Mouse (Mus musculus) CD4-positive, CD25-positive, alpha-beta regulatory T cell, adult 2 months (primary cell): ENCODE data around the gene Nfic.

Experiments
- DNase-seq: peaks from one replicate; pipeline ENCODE4 v3.0.0-alpha.2; 2012; ENCODE audit warnings: low read depth, low spot score

Gene Nfic

GRCm38 (mm10) chr10:81455181-81455895 is at the start of gene Nfic:
Nfic (minus strand) TSS chr10:81455635.
- no peak for DNase-seq

GRCm38 (mm10) chr10:81502658-81503057 is 47.2 kb upstream of the Nfic start:
- peak; percentile 94 for DNase-seq

- DNase-seq = no peak
Observed at GRCm38 (mm10) chr10:81501863-81502262, 46.4 kb upstream of the Nfic start.

- DNase-seq = no peak
Observed at GRCm38 (mm10) chr10:81500032-81500431, 44.6 kb upstream of the Nfic start, which contains the start of gene S1pr4. S1pr4 (minus strand) TSS chr10:81500132.

GRCm38 (mm10) chr10:81499250-81499901 is 43.9 kb upstream of the Nfic start:
- peak; percentile 84 for DNase-seq

- DNase-seq = peak; percentile 53
Observed at GRCm38 (mm10) chr10:81498316-81499249, 43.1 kb upstream of the Nfic start.

- DNase-seq = no peak
Observed at GRCm38 (mm10) chr10:81497401-81498270, 42.2 kb upstream of the Nfic start.

- no peak for DNase-seq
Observed at GRCm38 (mm10) chr10:81496969-81497368, 41.5 kb upstream of the Nfic start.

GRCm38 (mm10) chr10:81496264-81496901 is 40.9 kb upstream of the Nfic start, which contains the start of gene Ncln:
Ncln (minus strand) TSS chr10:81496392.
- peak; percentile 98 for DNase-seq

GRCm38 (mm10) chr10:81495616-81496263 is 40.3 kb upstream of the Nfic start:
- no peak for DNase-seq

GRCm38 (mm10) chr10:81495151-81495550 is 39.7 kb upstream of the Nfic start:
- no peak for DNase-seq

GRCm38 (mm10) chr10:81494260-81495041 is 39.0 kb upstream of the Nfic start:
- no peak for DNase-seq

- peak; percentile 57 for DNase-seq
Observed at GRCm38 (mm10) chr10:81493601-81494220, 38.3 kb upstream of the Nfic start.

- no peak for DNase-seq
Observed at GRCm38 (mm10) chr10:81492606-81493240, 37.3 kb upstream of the Nfic start.

GRCm38 (mm10) chr10:81491018-81491417 is 35.6 kb upstream of the Nfic start:
- no peak for DNase-seq

GRCm38 (mm10) chr10:81489941-81490340 is 34.5 kb upstream of the Nfic start:
- no peak for DNase-seq

GRCm38 (mm10) chr10:81488081-81488480 is 32.6 kb upstream of the Nfic start:
- DNase-seq = no peak

- DNase-seq = no peak
Observed at GRCm38 (mm10) chr10:81486496-81486895, 31.1 kb upstream of the Nfic start.
